9 mouse cellular contexts compared by ENCODE assay signal in genomic region chr11:117709308-117709707, GRCm38 (mm10). TPM values are rescaled to one million over a fixed set of nuclear protein-coding genes. Genes with fewer than 3 reads are reported as not detected.
DNase-seq lines count a peak whose midpoint lies in the region; ATAC-seq lines count a peak whose summit lies in the region.
"Had no signal": no experiment of that assay in that cellular context is flagged by ENCODE, and none has a peak within 500 bp of the region (broad histone marks: within the 10 kb centered on the region; RNA-seq: fewer than 3 reads in every experiment).

No protein-coding gene starts in this region.

- no peaks in the 10 kb centered on the region for H3K27me3 ChIP-seq in hindbrain, embryonic 13.5 days
- no peaks in the 10 kb centered on the region for H3K27me3 ChIP-seq in midbrain, embryonic 14.5 days (ENCODE audit: control insufficient read depth, insufficient read depth, low read length)
- H3K27me3 ChIP-seq: limb, embryonic 15.5 days had no signal

- H3K36me3 ChIP-seq in hindbrain, embryonic 13.5 days: peaks cover 18% of the 10 kb centered on the region
- peaks cover 22% of the 10 kb centered on the region for H3K36me3 ChIP-seq in midbrain, embryonic 14.5 days (ENCODE audit: control insufficient read depth, insufficient read depth, low read length)

- no peak overlapping the region for H3K9ac ChIP-seq in hindbrain, embryonic 13.5 days
- H3K9ac ChIP-seq in midbrain, embryonic 14.5 days (replicated peaks; ENCODE audit: low read length): no peak overlapping the region
- H3K9ac ChIP-seq: limb, embryonic 15.5 days had no signal

- H3K27ac ChIP-seq in hindbrain, embryonic 13.5 days: peak overlapping the region; percentile 36
- 0 out of 2 replicates have a peak overlapping the region, but pooled peaks have one; percentile 37 for H3K27ac ChIP-seq in midbrain, embryonic 14.5 days (replicated peaks; ENCODE audit: low read depth, low read length)
- H3K27ac ChIP-seq: limb, embryonic 15.5 days had no signal

- ATAC-seq in hindbrain, embryonic 13.5 days (ENCODE audit: low FRiP score): no peak
- ATAC-seq in midbrain, embryonic 14.5 days (ENCODE audit: low FRiP score, low TSS enrichment): no peak
- no peak for ATAC-seq in inflammation-experienced regulatory T-cells, adult 6 months

- WGBS in hindbrain, embryonic 13.5 days: 61% methylated on average over 4 of the region's 4 CpGs
- WGBS in midbrain, embryonic 14.5 days: 53% methylated on average over 4 of the region's 4 CpGs

- DNase-seq in gastrocnemius, adult 18-20 months (ENCODE audit: low spot score): peak; percentile 70
- no peak for DNase-seq in gastrocnemius, postnatal 25 days
- peak; percentile 56 for DNase-seq in ovary, postnatal 14 days (ENCODE audit: low spot score)
- DNase-seq in ovary, postnatal 10 days (ENCODE audit: low spot score): no peak
- peak; percentile 61 for DNase-seq in cerebellum, adult 8-10 months
- peak; percentile 87 for DNase-seq in midbrain, embryonic 14.5 days

- H3K4me3 ChIP-seq in hindbrain, embryonic 13.5 days: no peak overlapping the region
- no peak overlapping the region for H3K4me3 ChIP-seq in midbrain, embryonic 14.5 days (replicated peaks; ENCODE audit: low read depth, low read length)
- H3K4me3 ChIP-seq: limb, embryonic 15.5 days had no signal

- 0 out of 2 replicates have a peak, but pooled peaks cover 4% of the 10 kb centered on the region for H3K9me3 ChIP-seq in hindbrain, embryonic 13.5 days
- no peaks in the 10 kb centered on the region for H3K9me3 ChIP-seq in midbrain, embryonic 14.5 days (ENCODE audit: control insufficient read depth, low read length)
- H3K9me3 ChIP-seq: limb, embryonic 15.5 days had no signal

- no peak overlapping the region for H3K4me2 ChIP-seq in hindbrain, embryonic 13.5 days
- no peak overlapping the region for H3K4me2 ChIP-seq in midbrain, embryonic 14.5 days (ENCODE audit: low read length)
- H3K4me2 ChIP-seq: limb, embryonic 15.5 days had no signal

- peaks cover 3% of the 10 kb centered on the region for H3K4me1 ChIP-seq in hindbrain, embryonic 13.5 days (replicated peaks)
- H3K4me1 ChIP-seq in midbrain, embryonic 14.5 days (ENCODE audit: control insufficient read depth, insufficient read depth, low read length): no peaks in the 10 kb centered on the region
- H3K4me1 ChIP-seq: limb, embryonic 15.5 days had no signal

RNA-seq across cellular contexts. Expression of gene Tnrc6c, which starts 55.2 kb away (rescaled TPM):
- total RNA-seq in gastrocnemius, adult 18-20 months (2021): 10 to 100 TPM; 20.2 to 20.5 TPM
- total RNA-seq in gastrocnemius, postnatal 25 days (2021): 10 to 100 TPM; 17.2 to 18.2 TPM
- polyA plus RNA-seq in hindbrain, embryonic 13.5 days (2015; fragmentation: Nextera tagmentation; extraction: Ambion mirVana): 24.9 and 27.3 TPM in 2 replicates
- 34.0 and 35.1 TPM in 2 replicates for polyA plus RNA-seq in midbrain, embryonic 14.5 days (2014; fragmentation: Nextera tagmentation; extraction: Ambion mirVana)
- polyA plus RNA-seq in inflammation-experienced regulatory T-cells, adult 6 months (2017; shearing (Covaris generic)): 10 to 100 TPM; 10.8 to 19.2 (median 17.4) TPM

Comparison
In these comparisons a context has a peak if more than half of its experiments do, and no peak if none do; other contexts are left out.
1. DNase-seq: peak in gastrocnemius, adult 18-20 months (single experiment), ovary, postnatal 14 days (single experiment), cerebellum, adult 8-10 months (single experiment) and midbrain, embryonic 14.5 days (single experiment); none in gastrocnemius, postnatal 25 days (single experiment) and ovary, postnatal 10 days (single experiment).